22 mouse cellular contexts compared by ENCODE assay signal in genomic region chr3:89987822-89988221, GRCm38 (mm10). TPM values are rescaled to one million over a fixed set of nuclear protein-coding genes. Genes with fewer than 3 reads are reported as not detected.
DNase-seq lines count a peak whose midpoint lies in the region; ATAC-seq lines count a peak whose summit lies in the region.
"Had no signal": no experiment of that assay in that cellular context is flagged by ENCODE, and none has a peak within 500 bp of the region (broad histone marks: within the 10 kb centered on the region; RNA-seq: fewer than 3 reads in every experiment).

No protein-coding gene starts in this region.

- peak; percentile 91 for ATAC-seq in common myeloid progenitor, adult 5-6 weeks (replicated peaks; ENCODE audit: low read depth, poor library complexity, severe bottlenecking)
- ATAC-seq in megakaryocyte, adult 5-6 weeks (ENCODE audit: poor library complexity, severe bottlenecking) = peak; percentile 62
- ATAC-seq in forebrain, embryonic 16.5 days = no peak
- ATAC-seq: activated CD4-positive, CD25-positive, alpha-beta regulatory T cell, adult 4 months; Patski had no signal

- DNase-seq in heart, adult 11 months = peak; percentile 35
- DNase-seq in heart, postnatal 25 days (ENCODE audit: low spot score) = no peak
- no peak for DNase-seq in adrenal gland, postnatal 36 days
- no peak for DNase-seq in right cerebral cortex, postnatal 14 days
- DNase-seq: adrenal gland, adult 2 months; adrenal gland, postnatal 25 days; cerebellum, adult 11-12 months; cerebellum, adult 9-10 months; cerebellum, postnatal 25 days; gastrocnemius, adult 2 months; gastrocnemius, postnatal 25 days; heart, adult 18-20 months; heart, postnatal 10 days had no signal

- intact Hi-C loops in heart, postnatal 25 days (cut with DNase I) = no loop called here

- no peaks in the 10 kb centered on the region for H3K27me3 ChIP-seq in forebrain, embryonic 16.5 days (replicated peaks; ENCODE audit: control insufficient read depth, insufficient read depth, low read length)
- H3K27me3 ChIP-seq: embryonic facial prominence, embryonic 13.5 days; forebrain, embryonic 12.5 days; hindbrain, embryonic 15.5 days; Patski had no signal

- no peak overlapping the region for H3K27ac ChIP-seq in forebrain, embryonic 16.5 days (ENCODE audit: low read length)
- H3K27ac ChIP-seq: embryonic facial prominence, embryonic 13.5 days; forebrain, embryonic 12.5 days; gastrocnemius, adult 2 months; heart, embryonic 10.5 days; hindbrain, embryonic 15.5 days had no signal

- 95% methylated on average over 4 of the region's 4 CpGs for WGBS in forebrain, embryonic 16.5 days

- no peaks in the 10 kb centered on the region for H3K9me3 ChIP-seq in forebrain, embryonic 16.5 days (ENCODE audit: control insufficient read depth, low read length)
- H3K9me3 ChIP-seq: embryonic facial prominence, embryonic 13.5 days; forebrain, embryonic 12.5 days; heart, embryonic 10.5 days; hindbrain, embryonic 15.5 days had no signal

- H3K4me2 ChIP-seq in forebrain, embryonic 16.5 days (ENCODE audit: low read length) = no peak overlapping the region
- H3K4me2 ChIP-seq: embryonic facial prominence, embryonic 13.5 days; forebrain, embryonic 12.5 days; hindbrain, embryonic 15.5 days had no signal

- H3K9ac ChIP-seq in forebrain, embryonic 16.5 days (replicated peaks; ENCODE audit: low read depth, low read length) = no peak overlapping the region
- H3K9ac ChIP-seq: forebrain, embryonic 12.5 days; hindbrain, embryonic 15.5 days had no signal

- no peak overlapping the region for H3K4me3 ChIP-seq in forebrain, embryonic 16.5 days (replicated peaks; ENCODE audit: low read length)
- H3K4me3 ChIP-seq: embryonic facial prominence, embryonic 13.5 days; forebrain, embryonic 12.5 days; gastrocnemius, adult 2 months; heart, embryonic 10.5 days; hindbrain, embryonic 15.5 days had no signal

- no peaks in the 10 kb centered on the region for H3K4me1 ChIP-seq in forebrain, embryonic 16.5 days (replicated peaks; ENCODE audit: control insufficient read depth, insufficient read depth, low read length)
- H3K4me1 ChIP-seq: embryonic facial prominence, embryonic 13.5 days; forebrain, embryonic 12.5 days; heart, embryonic 10.5 days; hindbrain, embryonic 15.5 days had no signal

- no peaks in the 10 kb centered on the region for H3K36me3 ChIP-seq in forebrain, embryonic 16.5 days (ENCODE audit: control insufficient read depth, insufficient read depth)
- H3K36me3 ChIP-seq: forebrain, embryonic 12.5 days; heart, embryonic 10.5 days; hindbrain, embryonic 15.5 days had no signal

RNA-seq across cellular contexts. Expression of gene Hax1, which starts 10.8 kb away (rescaled TPM):
- total RNA-seq in heart, postnatal 25 days (2021) = 10 to 100 TPM; 41.8 to 46.1 TPM
- 73.2 and 87.5 TPM in 2 replicates for total RNA-seq in common myeloid progenitor, adult 5-6 weeks (2017)
- 97.5 and 114 TPM in 2 replicates for total RNA-seq in megakaryocyte, adult 5-6 weeks (2015)
- total RNA-seq in megakaryocyte, adult 5-6 weeks (2017) = 48.8 and 50.8 TPM in 2 replicates
- 100 to 1,000 TPM; 159 to 161 TPM for total RNA-seq in adrenal gland, postnatal 36 days (2021)
- 134 and 145 TPM in 2 replicates for polyA plus RNA-seq in forebrain, embryonic 16.5 days (2015; fragmentation: Nextera tagmentation; extraction: Ambion mirVana)

RNA-seq across cellular contexts. Expression of gene Atp8b2, which starts 24.5 kb away (rescaled TPM):
- 10 to 100 TPM; 25.0 to 32.4 TPM for total RNA-seq in heart, postnatal 25 days (2021)
- 14.8 and 16.5 TPM in 2 replicates for total RNA-seq in common myeloid progenitor, adult 5-6 weeks (2017)
- 11.6 and 17.5 TPM in 2 replicates for total RNA-seq in megakaryocyte, adult 5-6 weeks (2015)
- 37.2 and 37.3 TPM in 2 replicates for total RNA-seq in megakaryocyte, adult 5-6 weeks (2017)
- 10 to 100 TPM; 31.3 to 49.4 TPM for total RNA-seq in adrenal gland, postnatal 36 days (2021)
- polyA plus RNA-seq in forebrain, embryonic 16.5 days (2015; fragmentation: Nextera tagmentation; extraction: Ambion mirVana) = 11.0 and 14.1 TPM in 2 replicates
